Mouse (Mus musculus): ENCODE data around the gene Apeh.

- TF ChIP-seq POLR2A (IDR thresholded peaks at IDR 0.05; ENCODE audit: extremely low read depth, insufficient read depth, low read length) (no peak), CTCF (IDR thresholded peaks at IDR 0.05; ENCODE audit: low read depth, low read length) (no peak)
Measured at GRCm38 (mm10) chr9:108111593-108112121, 17.3 kb upstream of the Apeh start.
